Comparison of ENCODE assay signal across 14 mouse cellular contexts in genomic region chr14:26413581-26413980, GRCm38 (mm10).
A peak's percentile ranks its signal among the peaks of the same experiment; 100 is the strongest.
DNase-seq lines count a peak whose midpoint lies in the region; TF ChIP-seq lines count a peak whose summit lies in the region.
"Had no signal": no experiment of that assay in that cellular context is flagged by ENCODE, and none has a peak within 500 bp of the region (broad histone marks: within the 10 kb centered on the region; RNA-seq: fewer than 3 reads in every experiment).

No protein-coding gene starts in this region.

- no peak for TF ChIP-seq POLR2A in brain, embryonic 14.5 days (IDR thresholded peaks at IDR 0.05; ENCODE audit: borderline replicate concordance, extremely low read depth, insufficient read depth, insufficient read length, poor library complexity, severe bottlenecking)

- no peak for TF ChIP-seq CTCF in brain, embryonic 14.5 days (IDR thresholded peaks at IDR 0.05; ENCODE audit: borderline replicate concordance, extremely low read depth, insufficient read depth, insufficient read length)

- peak; percentile 64 for DNase-seq in heart, adult 11 months
- DNase-seq in heart, postnatal 36 days = no peak
- DNase-seq in MN1 (ENCODE audit: low spot score) = peak; percentile 10
- DNase-seq in brain, embryonic 14.5 days (ENCODE audit: low read depth) = peak; percentile 50
- no peak for DNase-seq in frontal cortex, postnatal 14 days (ENCODE audit: low spot score in 2 of 2)
- DNase-seq: adrenal gland, adult 8-10 months; adrenal gland, postnatal 14 days; adrenal gland, postnatal 36 days; cerebellum, adult 11 months; cerebellum, adult 18-20 months; cerebellum, adult 8-10 months; cerebellum, postnatal 10 days; cerebellum, postnatal 25 days; forebrain, postnatal 0 days had no signal

- intact Hi-C loops in heart, postnatal 36 days (cut with DNase I) = no loop called here

Comparison
In these comparisons a context has a peak if more than half of its experiments do, and no peak if none do; other contexts are left out.
1. DNase-seq: peak in heart, adult 11 months (single experiment), MN1 (single experiment) and brain, embryonic 14.5 days (single experiment); none in heart, postnatal 36 days (0 of 2) and frontal cortex, postnatal 14 days (0 of 2).